Mouse (Mus musculus): Measurements from ENCODE around the gene Stat3.

DNA sequence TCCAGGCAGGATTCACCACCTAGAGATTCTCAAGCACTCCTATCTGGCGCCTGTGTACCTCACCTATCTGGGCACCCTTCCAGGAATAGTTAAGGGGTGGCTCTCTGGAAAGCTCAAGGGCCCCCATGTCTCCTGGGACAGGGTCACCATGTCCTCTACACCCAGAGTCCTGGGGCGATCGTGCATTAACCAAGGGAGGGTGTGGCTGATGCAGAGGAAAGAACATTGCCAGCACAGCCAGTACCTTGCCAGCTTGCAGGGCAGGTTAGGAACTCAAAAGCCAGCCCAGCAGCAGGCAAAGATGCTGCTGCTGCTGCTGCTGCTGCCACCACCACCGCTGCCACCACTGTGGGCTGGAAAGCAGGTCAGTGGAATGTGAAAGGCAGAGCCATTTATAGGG, 85.1 kb downstream of the Stat3 start:
- TF ChIP-seq GATA1 (IDR thresholded peaks at IDR 0.05; ENCODE audit: borderline replicate concordance, low read length) (no peak), GATA2 (IDR thresholded peaks at IDR 0.05; ENCODE audit: borderline replicate concordance, low read depth, low read length) (no peak)

Measured in G1E (cell line).